ENCODE assay signal across 16 mouse cellular contexts in genomic region chr8:127148821-127149220, GRCm38 (mm10).
DNase-seq lines count a peak whose midpoint lies in the region; TF ChIP-seq lines count a peak whose summit lies in the region.
"Had no signal": no experiment of that assay in that cellular context is flagged by ENCODE, and none has a peak within 500 bp of the region (broad histone marks: within the 10 kb centered on the region; RNA-seq: fewer than 3 reads in every experiment).

No protein-coding gene starts in this region.

- intact Hi-C loops in gastrocnemius, adult 2 months (cut with DNase I) = loop anchor here (10.0 kb wide), 1 partner anchor 674 kb away; the partner anchor contains the start of gene Tarbp1

- DNase-seq in adrenal gland, postnatal 10 days = peak; percentile 18
- no peak for DNase-seq in adrenal gland, postnatal 4 days (ENCODE audit: low spot score in 2 of 2)
- peak; percentile 28 to 29 for DNase-seq in heart, adult 18-20 months
- no peak for DNase-seq in heart, adult 8-10 months (ENCODE audit: low spot score)
- peak; percentile 38 for DNase-seq in lung, postnatal 10 days
- no peak for DNase-seq in lung, adult 18-20 months
- DNase-seq in cerebellum, adult 2 months = peak; percentile 20 to 23
- DNase-seq in gastrocnemius, adult 2 months = no peak
- DNase-seq: gastrocnemius, postnatal 10 days; kidney, postnatal 14 days; liver, embryonic 13.5 days had no signal

- TF ChIP-seq POLR2A in cerebellum, adult 2 months (IDR thresholded peaks at IDR 0.05; ENCODE audit: borderline replicate concordance, insufficient read depth, low read length) = no peak

- no peak for TF ChIP-seq CTCF in cerebellum, adult 2 months (IDR thresholded peaks at IDR 0.05; ENCODE audit: borderline replicate concordance, insufficient read depth, low read depth, low read length)
- TF ChIP-seq CTCF in gastrocnemius, adult 2 months (IDR thresholded peaks at IDR 0.05) = no peak

- H3K27me3 ChIP-seq in cerebellum, adult 2 months (ENCODE audit: control insufficient read depth, insufficient read depth, low read length) = no peaks in the 10 kb centered on the region
- H3K27me3 ChIP-seq: CH12.LX; intestine, embryonic 15.5 days; liver, embryonic 13.5 days; neural tube, embryonic 13.5 days; Patski had no signal

- no peak overlapping the region for H3K4me3 ChIP-seq in cerebellum, adult 2 months (replicated peaks; ENCODE audit: insufficient read depth, low read depth, low read length)
- no peak overlapping the region for H3K4me3 ChIP-seq in gastrocnemius, adult 2 months
- H3K4me3 ChIP-seq: intestine, embryonic 15.5 days; limb, embryonic 10.5 days; liver, embryonic 13.5 days; neural tube, embryonic 13.5 days had no signal

- H3K27ac ChIP-seq in cerebellum, adult 2 months (ENCODE audit: insufficient read depth, low read length) = no peak overlapping the region
- no peak overlapping the region for H3K27ac ChIP-seq in gastrocnemius, adult 2 months
- H3K27ac ChIP-seq: intestine, embryonic 15.5 days; limb, embryonic 10.5 days; liver, embryonic 13.5 days; neural tube, embryonic 13.5 days had no signal

- WGBS in cerebellum, adult 2 months = 14% methylated on average over 7 of the region's 7 CpGs

- peaks cover 6% of the 10 kb centered on the region; the same call in 1 of the 2 replicates for H3K4me1 ChIP-seq in cerebellum, adult 2 months (ENCODE audit: control insufficient read depth, insufficient read depth, low read length)

Comparison
In these comparisons a context has a peak if more than half of its experiments do, and no peak if none do; other contexts are left out.
1. DNase-seq: peak in adrenal gland, postnatal 10 days (single experiment), heart, adult 18-20 months (2 of 2), lung, postnatal 10 days (single experiment) and cerebellum, adult 2 months (2 of 2); none in adrenal gland, postnatal 4 days (0 of 2), heart, adult 8-10 months (single experiment), lung, adult 18-20 months (0 of 2) and gastrocnemius, adult 2 months (single experiment).